Mouse (Mus musculus) liver, adult 2 months (tissue): ENCODE data around the gene Apoa2. TPM values are rescaled to one million over a fixed set of nuclear protein-coding genes. Genes with fewer than 3 reads are reported as not detected.
A peak's percentile ranks its signal among the peaks of the same experiment; 100 is the strongest.

Experiments used
- DNase-seq: peaks from one replicate; pipeline ENCODE4 v3.0.0-alpha.2; 2011; ENCODE audit warnings: low read depth, low spot score; ENCODE audit errors: extremely low read depth
- H3K27ac ChIP-seq: fragments of 200-500 bp; replicated peaks from 2 replicates; pipeline ENCODE4 v1.5.1; 2012; ENCODE audit warnings: low read depth, mild to moderate bottlenecking, control low read depth, inconsistent platforms, low read length; ENCODE audit not compliant: insufficient read depth
- H3K27me3 ChIP-seq: fragments of 200-500 bp; 2 replicates; pipeline ENCODE4 v1.6.1; 2012; ENCODE audit warnings: mild to moderate bottlenecking, moderate library complexity, low read length, inconsistent platforms; ENCODE audit not compliant: control insufficient read depth, insufficient read depth
- H3K36me3 ChIP-seq: fragments of 200-500 bp; 2 replicates; pipeline ENCODE4 v1.6.1; 2012; ENCODE audit warnings: low read length, inconsistent platforms; ENCODE audit not compliant: control insufficient read depth, insufficient read depth
- H3K4me1 ChIP-seq: fragments of 200-500 bp; 2 replicates; pipeline ENCODE4 v1.6.1; 2011; ENCODE audit warnings: low read length; ENCODE audit not compliant: control insufficient read depth, insufficient read depth
- H3K4me3 ChIP-seq: fragments of 200-500 bp; 2 replicates; pipeline ENCODE4 v1.5.1; 2011; ENCODE audit warnings: low read depth, mild to moderate bottlenecking, control low read depth, low read length, moderate library complexity; ENCODE audit not compliant: insufficient read depth
- H3K79me2 ChIP-seq: fragments of 200-500 bp; 2 replicates; pipeline ENCODE4 v1.6.1; 2012; ENCODE audit warnings: inconsistent platforms, mild to moderate bottlenecking, low read length, moderate library complexity; ENCODE audit not compliant: control insufficient read depth, insufficient read depth
- H3K9ac ChIP-seq: fragments of 200-500 bp; 2 replicates; pipeline ENCODE4 v1.6.1; 2012; ENCODE audit warnings: low read depth, mild to moderate bottlenecking, control low read depth, inconsistent platforms, low read length
- CTCF ChIP-seq: fragments of 200-500 bp; IDR thresholded peaks from 2 replicates; pipeline ENCODE4 v1.5.1; 2011; ENCODE audit warnings: low read depth, low read length, control low read depth
- POLR2A ChIP-seq: fragments of 200-500 bp; IDR thresholded peaks from 2 replicates; pipeline ENCODE4 v1.6.1; 2011; ENCODE audit warnings: low read length, control low read depth; ENCODE audit not compliant: insufficient read depth; ENCODE audit errors: extremely low read depth
- WGBS: fragments of 180-500 bp; shearing (Covaris S2); methylation state at CpG from one replicate; pipeline ENCODE4 v1.1.7; 2018; 5-methylcytosine and 5-hydroxymethylcytosine counted together
- polyA plus RNA-seq: library from polyadenylated mRNA; depleted of rRNA; stranded (reverse); fragments of >200 nt; gene quantifications from 2 replicates; pipeline ENCODE4 v1.2.3, GENCODE M21; 2012
- total RNA-seq: library from RNA; depleted of rRNA; stranded (reverse); fragments of >200 nt; gene quantifications from 2 replicates; pipeline ENCODE4 v1.2.3, GENCODE M21; 2014

Apoa2 gene
- total and polyA plus RNA-seq, 2 experiments, result 18,176 to 29,095 TPM

DNA sequence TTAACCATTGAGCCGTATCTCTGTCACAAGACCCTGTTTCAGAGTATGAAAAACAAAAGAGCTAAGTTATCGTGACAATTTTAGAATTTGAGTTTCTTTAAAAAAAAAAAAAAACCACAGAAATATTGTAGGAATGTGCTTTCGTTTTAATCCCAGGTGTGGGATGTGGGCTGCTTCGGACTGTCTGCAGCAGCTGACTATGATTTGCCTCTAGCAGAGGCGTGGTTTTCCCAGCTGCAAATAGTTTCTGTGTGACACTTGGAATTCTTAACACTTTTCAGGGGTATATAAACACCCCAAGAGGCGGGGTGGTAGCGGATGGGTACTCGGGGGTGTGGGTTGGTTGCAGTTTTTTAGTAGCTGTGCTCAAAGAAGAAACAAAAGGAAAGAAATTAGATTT, 20.5 kb downstream of the Apoa2 start:
- no peaks in the 10 kb centered on the region for H3K27me3 ChIP-seq
- 96% methylated on average over 8 of the region's 8 CpGs for WGBS
- H3K36me3 ChIP-seq, result peaks cover 20% of the 10 kb centered on the region
- no peak overlapping the region for H3K27ac ChIP-seq
- H3K79me2 ChIP-seq, result peaks cover 9% of the 10 kb centered on the region; the same call in 1 of the 2 replicates
- H3K4me1 ChIP-seq, result peaks cover 14% of the 10 kb centered on the region
- no peak overlapping the region for H3K4me3 ChIP-seq
- TF ChIP-seq POLR2A (no peak), CTCF (no peak)
- H3K9ac ChIP-seq, result no peak overlapping the region
- DNase-seq, result no peak

DNA sequence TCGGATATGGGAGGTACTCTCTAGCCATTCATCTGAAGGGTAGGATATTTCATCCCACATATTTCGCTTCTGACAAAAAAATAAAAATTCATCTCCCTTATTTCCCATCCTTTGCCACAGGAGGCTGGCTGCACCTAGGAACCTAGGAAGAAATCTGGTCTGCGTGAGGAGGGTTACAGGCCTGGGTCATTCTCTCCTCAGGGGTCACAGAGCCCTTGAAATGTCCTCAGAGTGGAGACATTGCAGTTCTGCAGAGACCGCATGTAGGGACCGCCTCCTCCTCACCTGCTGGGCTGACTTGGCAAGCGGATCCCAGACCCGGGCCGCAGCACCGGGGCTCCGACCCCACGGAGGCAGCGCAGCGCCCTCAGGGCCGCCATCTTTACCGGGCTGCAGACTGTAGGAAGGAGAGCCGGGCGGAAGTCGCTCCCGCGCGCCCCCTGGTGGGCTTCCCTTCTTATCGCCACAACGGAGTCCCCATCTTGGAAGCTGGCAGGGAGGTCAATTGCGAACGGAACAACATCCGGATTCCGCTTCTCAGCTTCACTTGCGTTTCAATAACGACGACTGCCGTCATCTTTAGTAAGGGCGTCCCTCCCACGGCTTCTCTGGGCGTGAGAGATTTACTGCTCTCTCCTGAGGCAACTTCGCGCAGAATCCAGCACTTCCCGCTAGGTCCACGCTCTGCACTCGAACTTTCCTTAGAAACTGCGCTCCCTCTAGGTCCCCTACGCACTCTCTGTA, 22.0 kb downstream of the Apoa2 start:
- H3K4me1 ChIP-seq, result peaks cover 10% of the 10 kb centered on the region
- peak overlapping the region; percentile 89 for H3K9ac ChIP-seq
- WGBS, result under 1% methylated on average over 41 of the region's 41 CpGs
- H3K27me3 ChIP-seq, result no peaks in the 10 kb centered on the region
- DNase-seq, result peak; percentile 98
- peak; percentile 75 for TF ChIP-seq POLR2A
- peak; percentile 88 for TF ChIP-seq CTCF
- H3K36me3 ChIP-seq, result peaks cover 12% of the 10 kb centered on the region
- H3K27ac ChIP-seq, result peak overlapping the region; percentile 83
- H3K79me2 ChIP-seq, result peaks cover 9% of the 10 kb centered on the region; the same call in 1 of the 2 replicates
- H3K4me3 ChIP-seq, result peak overlapping the region; percentile 77

DNA sequence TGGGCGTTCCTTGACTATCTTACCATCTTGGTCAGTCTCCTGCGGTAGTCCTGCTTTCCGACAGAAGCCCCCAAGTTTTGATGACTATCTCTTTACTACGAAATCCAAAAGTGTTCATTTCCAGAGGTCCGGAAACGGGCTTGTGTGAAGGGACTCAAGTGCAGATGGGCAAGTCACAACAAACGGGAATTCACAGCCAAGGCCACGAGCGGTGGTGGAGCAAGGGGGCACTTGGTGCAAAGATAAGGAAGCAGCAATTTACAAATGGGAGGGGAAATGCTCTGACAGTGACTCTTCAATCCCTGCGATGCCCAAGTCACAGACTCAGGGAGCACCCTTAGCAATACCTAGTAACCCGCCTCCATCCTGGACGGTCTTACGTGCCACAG, 22.6 kb downstream of the Apoa2 start:
- Histone ChIP-seq H3K4me3 (peak overlapping the region; percentile 27; the same call in 1 of the 2 replicates), H3K79me2 (peaks cover 9% of the 10 kb centered on the region; the same call in 1 of the 2 replicates), H3K4me1 (peaks cover 10% of the 10 kb centered on the region), H3K36me3 (peaks cover 9% of the 10 kb centered on the region), H3K27me3 (no peaks in the 10 kb centered on the region), H3K9ac (peak overlapping the region; percentile 65), H3K27ac (peak overlapping the region; percentile 72)
- DNase-seq, result no peak
- no peak for TF ChIP-seq CTCF
- no peak for TF ChIP-seq POLR2A
- 18% methylated on average over 13 of the region's 13 CpGs for whole genome bisulfite sequencing

DNA sequence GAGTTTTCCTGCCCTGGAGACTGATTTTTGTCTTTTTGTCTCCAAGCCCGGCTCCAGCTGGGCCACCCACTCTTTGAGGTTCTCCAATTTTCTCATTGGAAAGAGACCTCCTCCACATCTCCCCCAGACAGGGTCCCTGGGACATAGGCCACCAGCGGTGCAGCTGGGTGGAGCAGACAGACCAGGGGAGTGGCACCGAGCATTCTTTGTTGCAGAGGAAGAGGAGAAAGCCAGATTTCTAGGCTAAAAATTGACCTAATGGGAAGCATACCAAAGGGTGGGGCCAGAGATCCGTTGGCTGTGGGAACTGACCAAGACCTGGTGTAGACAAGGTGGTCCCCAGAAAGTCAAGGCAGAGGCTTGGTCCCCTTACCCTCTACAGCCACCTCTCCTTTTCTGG, 23.1 kb downstream of the Apoa2 start:
- peak overlapping the region; percentile 72 for H3K27ac ChIP-seq
- H3K36me3 ChIP-seq, result peaks cover 8% of the 10 kb centered on the region
- DNase-seq, result no peak
- no peak overlapping the region for H3K4me3 ChIP-seq
- TF ChIP-seq POLR2A (no peak), CTCF (no peak)
- no peak overlapping the region for H3K9ac ChIP-seq
- peaks cover 10% of the 10 kb centered on the region for H3K4me1 ChIP-seq
- peaks cover 9% of the 10 kb centered on the region; the same call in 1 of the 2 replicates for H3K79me2 ChIP-seq
- no peaks in the 10 kb centered on the region for H3K27me3 ChIP-seq
- WGBS, result 25% methylated on average over 4 of the region's 4 CpGs

DNA sequence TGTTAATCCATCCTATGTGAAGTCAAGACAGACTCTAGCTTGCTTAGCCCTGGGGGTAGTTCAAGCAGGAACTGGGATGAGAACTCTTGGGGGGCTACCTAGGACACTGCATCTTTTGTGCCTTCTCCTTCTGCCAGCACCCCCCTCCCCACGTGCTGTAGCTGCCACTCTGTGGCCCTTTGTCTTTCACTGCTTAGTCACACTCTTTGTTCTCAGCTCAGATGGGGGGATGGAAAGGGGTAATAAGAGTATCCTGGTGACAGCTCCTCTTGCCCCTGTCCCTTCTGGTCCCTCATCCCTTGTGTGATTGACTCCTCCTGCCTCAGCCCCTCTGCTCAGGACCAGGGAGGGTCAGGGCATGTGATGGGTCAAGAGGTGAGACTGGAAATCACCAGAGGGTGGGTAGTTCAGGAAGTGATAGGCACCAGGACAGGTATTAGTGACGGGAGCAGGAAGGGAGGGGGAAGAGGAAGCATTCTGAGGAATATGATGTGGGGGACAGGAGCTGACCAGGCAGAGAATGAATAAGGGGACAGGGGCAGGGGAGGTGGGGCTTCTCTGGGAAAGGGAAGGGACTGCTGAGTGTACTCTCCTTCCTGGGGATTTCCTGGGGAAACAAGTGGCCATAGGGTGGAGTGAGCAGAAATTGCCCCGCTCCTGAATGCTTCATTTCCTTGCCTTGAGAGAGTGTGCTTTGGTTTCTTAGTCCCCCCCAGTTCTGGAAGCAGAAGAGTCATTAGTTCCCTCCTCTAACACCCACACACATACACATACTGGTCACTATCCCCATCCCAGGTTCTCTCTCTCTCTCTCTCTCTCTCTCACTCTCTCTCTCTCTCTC, 23.8 kb downstream of the Apoa2 start:
- no peaks in the 10 kb centered on the region for H3K27me3 ChIP-seq

More for the DNA sequence above, 23.8 kb downstream of the Apoa2 start:
- peaks cover 9% of the 10 kb centered on the region; the same call in 1 of the 2 replicates for H3K79me2 ChIP-seq
- WGBS, result 74% methylated on average over 3 of the region's 3 CpGs
- peaks cover 10% of the 10 kb centered on the region for H3K4me1 ChIP-seq
- H3K36me3 ChIP-seq, result peaks cover 6% of the 10 kb centered on the region; the same call in 1 of the 2 replicates
- 0 out of 2 replicates have a peak overlapping the region, but pooled peaks have one; percentile 72 for H3K27ac ChIP-seq
- TF ChIP-seq CTCF (no peak), POLR2A (no peak)
- no peak for DNase-seq
- H3K4me3 ChIP-seq, result no peak overlapping the region
- no peak overlapping the region for H3K9ac ChIP-seq
